Mouse (Mus musculus): ENCODE measurements around the gene Setdb1.

Setdb1 gene

GRCm38 (mm10) chr3:95310968-95311882, 45.8 kb downstream of the Setdb1 start:
- CTCF ChIA-PET, result interaction anchor here (0.6 to 1.4 kb wide), 54 partner anchors 8 to 657 kb away, joined by 3 to 8 read pairs (median 3); partner anchors contain the start of genes 4930558C23Rik (in 1 of the 4), Cdc42se1 (in 1 of the 4), Gm128 (in 1 of the 4) and Prune1 (in 1 of the 4)
- POLR2A ChIA-PET, result interaction anchor here in 3 of 4 experiments (0.6 to 1.5 kb wide), 13 partner anchors 9 to 365 kb away, joined by 3 to 6 read pairs (median 4); partner anchors contain the start of gene Prune1 (in 1 of the 3)

GRCm38 (mm10) chr3:95310496-95310895, 46.5 kb downstream of the Setdb1 start:
- CTCF ChIA-PET, result interaction anchor here (0.6 to 1.4 kb wide), 54 partner anchors 8 to 657 kb away, joined by 3 to 8 read pairs (median 3); partner anchors contain the start of genes 4930558C23Rik (in 1 of the 4), Cdc42se1 (in 1 of the 4), Gm128 (in 1 of the 4) and Prune1 (in 1 of the 4)

GRCm38 (mm10) chr3:95307100-95307499, 49.9 kb downstream of the Setdb1 start, which contains the start of gene Anxa9:
Gene Anxa9 (minus strand): TSS chr3:95307176.
- ChIA-PET POLR2A (interaction anchor here (0.5 to 3.7 kb wide), 14 partner anchors 8 to 158 kb away, joined by 3 to 24 read pairs (median 4); partner anchors contain the start of genes Cdc42se1 (in 1 of the 4) and Cers2 (in 1 of the 4)), CTCF (interaction anchor here in 3 of 4 experiments (0.6 to 1.1 kb wide), 5 partner anchors 10 to 357 kb away, joined by 3 to 7 read pairs (median 3); partner anchors contain the start of gene Gm128 (in 1 of the 3))

More at GRCm38 (mm10) chr3:95310496-95310895, 46.5 kb downstream of the Setdb1 start:
- POLR2A ChIA-PET, result interaction anchor here in 3 of 4 experiments (0.6 to 1.5 kb wide), 11 partner anchors 10 to 365 kb away, joined by 3 to 6 read pairs (median 4); partner anchors contain the start of gene Prune1 (in 1 of the 3)

GRCm38 (mm10) chr3:95306244-95306643, 50.8 kb downstream of the Setdb1 start:
- POLR2A ChIA-PET, result interaction anchor here in 2 of 4 experiments (1.2 to 3.7 kb wide), 6 partner anchors 8 to 157 kb away, joined by 3 to 24 read pairs (median 6); partner anchors contain the start of gene Cers2 (in 1 of the 2)
- CTCF ChIA-PET, result interaction anchor here in 3 of 4 experiments (0.5 to 1.2 kb wide), 3 partner anchors 11 to 20 kb away, joined by 3 to 4 read pairs (median 3); no protein-coding TSS in a partner anchor

- ChIA-PET POLR2A (interaction anchor here in 2 of 4 experiments (0.8 to 1.5 kb wide), 9 partner anchors 9 to 27 kb away, joined by 3 to 6 read pairs (median 4); no protein-coding TSS in a partner anchor), CTCF (interaction anchor here in 2 of 4 experiments (0.5 to 1.9 kb wide), 4 partner anchors 9 to 1636 kb away, joined by 3 to 5 read pairs (median 4); no protein-coding TSS in a partner anchor)
Measured at GRCm38 (mm10) chr3:95301204-95301796, 55.7 kb downstream of the Setdb1 start.

GRCm38 (mm10) chr3:95298018-95298417, 59.0 kb downstream of the Setdb1 start:
- ChIA-PET POLR2A (interaction anchor here in 2 of 4 experiments (0.6 to 1.1 kb wide), 3 partner anchors 9 to 18 kb away, joined by 3 to 6 read pairs (median 3); partner anchors contain the start of gene Anxa9 (in 2 of the 2)), CTCF (no interaction called here)

GRCm38 (mm10) chr3:95296103-95296469, 60.9 kb downstream of the Setdb1 start:
- POLR2A ChIA-PET, result interaction anchor here in 2 of 4 experiments (0.7 to 4.1 kb wide), 12 partner anchors 8 to 378 kb away, joined by 3 to 26 read pairs (median 5); partner anchors contain the start of genes Anxa9 (in 1 of the 2), Cers2 (in 1 of the 2), Gabpb2 (in 1 of the 2) and Mindy1 (in 1 of the 2)
- CTCF ChIA-PET, result interaction anchor here in 2 of 4 experiments (1.0 to 2.0 kb wide), 9 partner anchors 10 to 154 kb away, joined by 3 to 7 read pairs (median 4); partner anchors contain the start of genes Anxa9 (in 1 of the 2), Mindy1 (in 1 of the 2), Prune1 (in 1 of the 2) and Tnfaip8l2 (in 1 of the 2)

- CTCF ChIA-PET, result interaction anchor here in 3 of 4 experiments (0.5 to 2.0 kb wide), 12 partner anchors 9 to 153 kb away, joined by 3 to 6 read pairs (median 3); partner anchors contain the start of genes Anxa9 (in 1 of the 3), Mindy1 (in 1 of the 3), Prune1 (in 1 of the 3) and Tnfaip8l2 (in 1 of the 3)
- POLR2A ChIA-PET, result interaction anchor here in 3 of 4 experiments (0.5 to 4.1 kb wide), 20 partner anchors 9 to 379 kb away, joined by 3 to 26 read pairs (median 4); partner anchors contain the start of genes Cers2 (in 3 of the 3), Anxa9 (in 1 of the 3), Cdc42se1 (in 1 of the 3) and Mindy1 (in 1 of the 3)
Measured at GRCm38 (mm10) chr3:95295321-95296102, 61.5 kb downstream of the Setdb1 start.

- ChIA-PET POLR2A (interaction anchor here in 3 of 4 experiments (0.5 to 4.1 kb wide), 24 partner anchors 8 to 380 kb away, joined by 3 to 26 read pairs (median 4); partner anchors contain the start of genes Cers2 (in 3 of the 3), Anxa9 (in 1 of the 3), Cdc42se1 (in 1 of the 3) and Prune1 (in 1 of the 3)), CTCF (interaction anchor here in 3 of 4 experiments (0.5 to 2.0 kb wide), 9 partner anchors 9 to 880 kb away, joined by 3 to 6 read pairs (median 3); partner anchors contain the start of genes Anxa9 (in 1 of the 3), Mindy1 (in 1 of the 3), Prune1 (in 1 of the 3) and Tnfaip8l2 (in 1 of the 3))
Measured at GRCm38 (mm10) chr3:95294718-95295117, 62.3 kb downstream of the Setdb1 start.

GRCm38 (mm10) chr3:95294316-95294715, 62.7 kb downstream of the Setdb1 start:
- POLR2A ChIA-PET, result interaction anchor here in 3 of 4 experiments (0.5 to 4.1 kb wide), 19 partner anchors 8 to 184 kb away, joined by 3 to 26 read pairs (median 5); partner anchors contain the start of genes Cers2 (in 2 of the 3), Anxa9 (in 1 of the 3), Cdc42se1 (in 1 of the 3) and Prune1 (in 1 of the 3)
- CTCF ChIA-PET, result interaction anchor here in 3 of 4 experiments (0.5 to 2.0 kb wide), 9 partner anchors 9 to 881 kb away, joined by 3 to 5 read pairs (median 3); partner anchors contain the start of genes Anxa9 (in 1 of the 3), Mindy1 (in 1 of the 3), Prune1 (in 1 of the 3) and Tnfaip8l2 (in 1 of the 3)

GRCm38 (mm10) chr3:95293537-95293936, 63.5 kb downstream of the Setdb1 start:
- POLR2A ChIA-PET, result interaction anchor here in 3 of 4 experiments (1.0 to 4.1 kb wide), 9 partner anchors 8 to 140 kb away, joined by 3 to 26 read pairs (median 7); partner anchors contain the start of genes Anxa9 (in 1 of the 3), Arnt (in 1 of the 3), Cers2 (in 1 of the 3) and Prune1 (in 1 of the 3)
- CTCF ChIA-PET, result interaction anchor here in 2 of 4 experiments (0.6 to 1.2 kb wide), 6 partner anchors 10 to 76 kb away, joined by 3 to 4 read pairs (median 3); no protein-coding TSS in a partner anchor

GRCm38 (mm10) chr3:95292899-95293298, 64.1 kb downstream of the Setdb1 start:
- ChIA-PET CTCF (interaction anchor here (0.6 to 1.2 kb wide), 6 partner anchors 10 to 76 kb away, joined by 3 to 7 read pairs (median 3); no protein-coding TSS in a partner anchor), POLR2A (interaction anchor here in 3 of 4 experiments (0.6 to 4.1 kb wide), 14 partner anchors 8 to 742 kb away, joined by 3 to 26 read pairs (median 3); partner anchors contain the start of genes Anxa9 (in 2 of the 3), Arnt (in 1 of the 3), Mindy1 (in 1 of the 3) and Prune1 (in 1 of the 3))

GRCm38 (mm10) chr3:95291041-95291440, 66.0 kb downstream of the Setdb1 start:
- ChIA-PET POLR2A (interaction anchor here in 3 of 4 experiments (0.7 to 2.5 kb wide), 27 partner anchors 9 to 660 kb away, joined by 3 to 13 read pairs (median 4); partner anchors contain the start of genes Mindy1 (in 3 of the 3), Prune1 (in 3 of the 3), Anxa9 (in 2 of the 3) and Arnt (in 1 of the 3)), CTCF (interaction anchor here in 3 of 4 experiments (0.7 to 2.0 kb wide), 5 partner anchors 9 to 290 kb away, joined by 3 to 7 read pairs (median 3); partner anchors contain the start of gene Prune1 (in 2 of the 3))

- CTCF ChIA-PET, result interaction anchor here in 3 of 4 experiments (1.4 to 2.0 kb wide), 4 partner anchors 8 to 21 kb away, joined by 3 to 7 read pairs (median 5); partner anchors contain the start of gene Prune1 (in 2 of the 3)
- POLR2A ChIA-PET, result interaction anchor here in 3 of 4 experiments (0.5 to 6.6 kb wide), 30 partner anchors 8 to 385 kb away, joined by 3 to 36 read pairs (median 4); partner anchors contain the start of genes Mindy1 (in 3 of the 3), Prune1 (in 3 of the 3), Anxa9 (in 2 of the 3) and Arnt (in 1 of the 3)
Measured at GRCm38 (mm10) chr3:95290156-95290555, 66.8 kb downstream of the Setdb1 start.

Data from embryonic stem cell, embryonic (primary cell).